Mouse (Mus musculus) left cerebral cortex, adult 8-10 months (tissue): ENCODE data around the gene Clybl. TPM values are rescaled to one million over a fixed set of nuclear protein-coding genes. Genes with fewer than 3 reads are reported as not detected.
A peak's percentile ranks its signal among the peaks of the same experiment; 100 is the strongest.

ENCODE experiments used
- DNase-seq, 2 experiments: peaks; one replicate each; pipeline ENCODE4 v3.0.0; 2022; ENCODE audit warnings: low spot score in 2 of 2
- total RNA-seq, 4 experiments: library from RNA; stranded (reverse); gene quantifications; 2 replicates each; pipeline ENCODE4 v1.2.4; 2022

Clybl gene
- total RNA-seq, 4 experiments from 2014 or later = 25.2 to 32.9 (median 27.3) TPM

DNA sequence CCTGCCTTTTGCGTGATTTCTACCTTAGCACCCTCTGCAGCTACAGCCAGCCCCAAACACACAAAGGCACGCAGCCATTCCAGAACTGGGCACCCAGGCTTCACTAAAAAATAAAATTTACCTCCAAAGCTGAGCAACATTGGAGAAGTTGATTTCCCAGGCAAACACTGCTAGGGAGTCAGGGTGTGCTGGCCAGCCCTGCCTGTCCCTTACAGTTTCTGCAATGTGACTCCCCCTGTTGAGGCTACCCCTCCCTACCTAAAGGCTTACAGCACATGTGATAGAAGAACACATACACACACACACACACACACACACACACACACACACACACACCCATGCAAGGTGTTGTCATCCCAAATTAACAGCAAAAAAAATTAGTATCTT is 232.0 kb downstream of the Clybl start:
- no peak for DNase-seq

DNA sequence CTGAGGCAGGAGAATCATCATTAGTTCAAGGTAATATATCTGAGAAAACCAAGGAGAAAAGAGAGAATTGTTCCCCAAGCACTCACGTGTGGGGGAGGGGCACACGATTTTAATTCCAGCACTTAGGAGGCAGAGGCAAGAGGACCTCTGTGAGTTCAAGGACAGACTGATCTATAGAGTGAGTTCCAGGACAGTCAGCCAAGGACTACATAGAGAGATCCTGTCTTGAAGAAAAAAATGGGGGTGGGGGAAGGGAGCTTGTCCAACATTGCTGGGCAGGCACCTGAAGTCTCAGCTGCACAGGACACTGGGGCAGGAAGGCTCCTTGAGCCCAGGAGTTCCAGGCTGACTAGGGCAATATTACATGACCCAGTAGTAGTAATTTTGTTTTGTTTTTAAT is 233.3 kb downstream of the Clybl start:
- DNase-seq = no peak

DNA sequence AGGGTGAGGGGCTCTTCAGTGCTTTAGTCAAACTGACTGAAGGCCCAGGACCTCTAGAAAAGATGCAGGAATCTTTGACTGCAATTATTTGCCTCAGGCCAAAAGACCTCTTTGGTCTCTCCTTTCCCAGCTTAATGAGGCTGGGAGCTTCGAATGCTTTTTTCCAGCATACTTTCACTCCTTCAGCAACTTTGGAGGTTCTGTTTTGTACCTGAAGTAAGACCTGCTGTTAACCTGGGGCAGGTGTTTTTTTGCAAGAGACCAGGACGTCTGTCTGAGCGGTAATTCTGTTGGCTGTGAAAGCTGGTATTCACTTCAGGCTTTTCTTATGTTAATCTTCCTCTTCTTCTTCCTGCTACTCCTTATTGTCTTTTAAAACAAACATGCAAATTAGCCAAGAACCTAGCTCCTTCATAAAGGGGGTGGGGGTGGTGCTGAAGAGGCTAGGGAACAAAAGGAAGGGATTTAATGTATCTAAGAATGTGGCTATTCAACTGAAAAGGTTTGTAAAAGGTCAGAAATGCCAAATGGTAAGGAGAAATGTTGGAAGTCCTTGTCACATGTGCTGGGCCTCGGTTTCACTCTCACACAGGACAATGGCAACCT is 234.8 kb downstream of the Clybl start:
- no peak for DNase-seq

DNA sequence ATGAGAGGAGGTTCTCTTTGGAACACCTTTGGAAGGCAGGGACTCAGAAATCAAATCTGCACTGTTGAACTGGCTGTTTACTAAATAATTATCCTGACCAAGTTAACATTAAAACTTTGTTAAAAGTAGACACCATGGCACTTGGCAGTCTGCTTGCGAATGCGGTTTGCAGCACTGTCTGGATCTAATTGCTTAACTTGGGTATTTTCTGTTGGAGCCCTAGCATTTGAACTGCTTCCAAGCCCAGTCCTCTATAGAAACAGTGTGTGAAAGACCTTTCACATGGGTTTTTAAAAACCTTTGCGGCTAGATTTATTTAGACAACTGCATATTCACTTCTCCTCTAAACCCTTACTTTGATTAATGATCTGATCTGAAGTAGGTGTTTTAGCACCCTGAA is 242.9 kb downstream of the Clybl start:
- no peak for DNase-seq

DNA sequence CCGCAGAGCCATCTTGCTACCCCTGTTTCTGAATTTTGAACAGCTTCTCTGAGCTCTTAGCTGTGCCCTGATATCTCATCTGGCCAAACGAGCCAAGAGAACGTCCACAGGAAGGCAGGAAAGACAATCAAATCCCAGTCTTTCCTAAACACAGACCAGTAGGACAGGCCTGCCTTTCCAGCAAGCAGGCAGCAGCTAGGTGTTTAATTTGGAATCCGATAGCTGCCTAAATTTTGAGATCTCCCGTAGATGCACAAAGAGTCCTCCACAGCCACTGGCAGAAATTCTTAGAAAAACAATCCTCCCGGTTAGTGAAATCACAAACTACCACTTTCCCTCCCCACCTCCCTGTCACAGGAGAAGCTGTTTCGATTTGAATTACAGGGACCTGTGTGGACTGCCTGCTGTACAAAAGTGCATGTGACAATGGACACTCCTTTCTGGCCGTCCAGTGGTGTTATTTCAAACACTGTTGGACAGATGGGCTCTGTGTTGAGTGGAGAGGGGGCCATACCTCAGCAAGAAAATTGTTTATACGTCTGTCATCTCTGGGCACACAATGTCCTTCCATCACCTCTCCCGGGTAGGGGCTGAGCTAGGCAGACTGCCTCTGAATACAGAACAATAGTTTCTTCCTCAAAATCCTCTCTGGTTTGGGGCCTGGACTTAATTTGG is 245.2 kb downstream of the Clybl start:
- DNase-seq = no peak

DNA sequence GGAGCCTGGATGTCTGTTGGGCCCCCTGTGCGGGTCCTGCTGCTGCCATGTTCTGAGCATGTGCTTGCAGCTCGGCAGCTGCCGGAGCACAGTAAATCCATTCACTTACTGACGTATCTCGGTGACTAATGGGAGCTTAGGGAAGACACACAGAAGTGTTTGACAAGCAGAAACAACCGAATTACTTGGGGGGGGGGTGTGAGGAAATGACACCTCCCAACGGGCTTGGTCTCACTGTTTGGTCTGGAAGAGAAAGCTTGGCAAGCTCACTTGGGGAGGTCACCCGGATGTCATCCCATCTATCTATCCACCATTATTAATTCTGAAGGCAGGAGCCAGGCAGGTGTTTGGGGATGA is 245.7 kb downstream of the Clybl start:
- DNase-seq = no peak

DNA sequence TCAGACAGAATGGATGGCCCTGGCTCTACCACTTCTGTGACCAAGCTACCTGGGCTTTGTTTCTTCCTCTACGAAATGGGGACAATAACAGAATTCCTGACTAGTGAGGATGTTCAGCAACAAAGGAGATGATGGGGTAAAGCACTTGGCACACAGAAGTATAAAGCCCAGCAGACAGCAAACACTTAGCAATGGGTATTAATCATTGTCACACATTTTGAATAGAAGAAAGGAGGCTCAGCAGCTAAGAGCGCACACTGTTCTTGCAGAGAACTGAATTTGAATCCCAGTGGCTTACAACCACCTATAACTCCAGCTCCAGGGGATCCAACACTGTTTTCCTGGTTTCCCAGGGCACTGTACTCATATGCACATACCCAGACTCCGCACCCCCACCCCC is 246.2 kb downstream of the Clybl start:
- no peak for DNase-seq

DNA sequence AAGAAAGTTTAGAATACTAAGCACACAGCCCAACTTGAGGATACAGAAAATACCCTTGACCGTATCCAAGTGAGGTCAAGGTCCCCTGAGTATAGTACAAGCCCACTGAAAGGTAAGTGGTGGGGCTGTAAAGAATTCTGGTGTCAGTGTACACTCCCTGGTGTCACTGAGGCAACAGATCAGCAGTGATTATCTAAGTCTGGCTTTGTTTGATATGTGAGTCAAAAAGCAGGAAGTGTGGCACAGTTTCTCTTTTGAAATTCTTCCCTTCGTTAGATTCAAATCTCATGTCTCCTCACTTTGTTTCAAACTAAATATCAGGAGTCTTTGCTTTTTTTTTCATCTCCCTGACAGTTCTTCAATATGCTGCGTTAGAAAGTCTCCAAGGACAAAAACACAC is 251.1 kb downstream of the Clybl start:
- no peak for DNase-seq

DNA sequence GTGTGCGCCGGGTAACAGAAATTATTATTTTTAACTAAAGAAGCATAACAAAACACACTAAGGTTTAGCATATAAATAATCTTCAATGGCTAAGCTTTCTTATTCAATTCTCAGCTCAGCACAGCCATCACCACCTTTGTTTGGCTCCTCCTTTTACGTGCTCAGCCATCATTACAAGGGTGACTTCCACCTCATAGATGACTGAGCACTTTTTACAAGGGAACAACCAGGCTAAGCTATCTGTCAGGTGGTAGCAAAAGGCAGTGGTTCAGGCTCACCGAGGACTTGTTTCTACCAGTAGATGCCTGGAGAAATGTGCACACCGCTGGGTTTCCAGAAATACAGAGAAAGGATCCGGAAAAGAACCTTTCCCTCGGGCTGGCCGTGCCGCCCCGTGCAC is 252.5 kb downstream of the Clybl start:
- no peak for DNase-seq

DNA sequence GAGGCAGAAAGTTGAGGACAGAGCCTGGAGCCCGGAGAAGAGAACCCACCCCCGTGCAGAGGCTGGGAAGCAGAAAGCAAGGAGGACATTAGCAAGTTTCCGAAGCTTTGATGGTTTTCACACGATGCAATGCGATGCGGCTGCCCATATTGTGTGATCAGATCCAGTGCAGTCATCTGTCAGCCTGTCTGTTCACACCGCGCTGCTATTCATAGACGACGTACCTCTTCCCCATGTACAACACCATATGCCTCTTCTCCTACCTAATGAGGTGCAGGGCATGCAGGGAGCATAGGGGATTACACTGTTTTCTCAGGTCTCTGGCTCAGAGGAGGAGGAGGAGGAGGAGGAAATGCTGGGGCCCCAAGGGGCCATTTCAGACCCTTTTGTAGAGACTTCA is 255.3 kb downstream of the Clybl start:
- DNase-seq = no peak

DNA sequence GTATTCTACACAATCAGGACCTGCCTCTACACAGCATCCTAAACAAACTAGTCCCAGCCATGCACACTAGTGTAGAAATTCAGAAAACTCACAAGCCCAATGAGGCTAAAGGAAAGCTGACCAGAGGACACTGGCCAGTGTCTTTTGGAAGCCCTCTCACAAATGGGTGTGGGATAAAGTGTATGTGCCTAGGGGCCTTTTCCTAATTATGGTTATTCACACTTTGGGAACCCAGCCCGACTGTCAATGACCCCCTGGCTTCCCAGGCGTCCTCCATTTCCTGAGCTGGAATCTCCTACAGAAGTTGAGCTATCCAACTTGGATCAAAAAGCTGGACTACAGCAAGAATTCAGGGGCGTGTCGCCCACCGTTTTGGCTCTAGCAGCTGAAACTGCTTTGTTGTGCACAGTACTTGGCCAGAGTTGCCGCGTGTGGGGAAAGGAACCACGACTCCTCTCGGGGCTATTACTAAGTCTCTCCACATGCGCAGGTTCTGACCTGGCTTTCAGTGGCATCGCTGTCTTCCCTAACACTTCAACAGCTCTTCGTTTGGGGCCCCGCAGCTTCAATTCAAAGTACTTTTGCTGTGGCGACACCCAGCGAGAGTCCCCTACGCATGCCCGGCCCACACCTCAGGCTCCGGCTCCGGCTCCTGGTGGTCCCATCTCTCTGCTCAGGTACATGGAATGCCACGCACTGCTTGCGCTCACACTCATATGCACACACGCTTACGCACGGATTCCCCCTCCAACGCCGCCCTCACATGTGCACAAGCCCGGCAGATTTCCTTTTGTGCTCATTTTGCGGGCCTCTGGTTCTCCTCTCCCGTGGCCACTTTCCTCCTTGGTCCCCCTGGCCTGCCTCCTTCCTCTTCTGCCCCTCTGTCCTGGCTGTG is 268.3 kb downstream of the Clybl start:
- DNase-seq = no peak

DNA sequence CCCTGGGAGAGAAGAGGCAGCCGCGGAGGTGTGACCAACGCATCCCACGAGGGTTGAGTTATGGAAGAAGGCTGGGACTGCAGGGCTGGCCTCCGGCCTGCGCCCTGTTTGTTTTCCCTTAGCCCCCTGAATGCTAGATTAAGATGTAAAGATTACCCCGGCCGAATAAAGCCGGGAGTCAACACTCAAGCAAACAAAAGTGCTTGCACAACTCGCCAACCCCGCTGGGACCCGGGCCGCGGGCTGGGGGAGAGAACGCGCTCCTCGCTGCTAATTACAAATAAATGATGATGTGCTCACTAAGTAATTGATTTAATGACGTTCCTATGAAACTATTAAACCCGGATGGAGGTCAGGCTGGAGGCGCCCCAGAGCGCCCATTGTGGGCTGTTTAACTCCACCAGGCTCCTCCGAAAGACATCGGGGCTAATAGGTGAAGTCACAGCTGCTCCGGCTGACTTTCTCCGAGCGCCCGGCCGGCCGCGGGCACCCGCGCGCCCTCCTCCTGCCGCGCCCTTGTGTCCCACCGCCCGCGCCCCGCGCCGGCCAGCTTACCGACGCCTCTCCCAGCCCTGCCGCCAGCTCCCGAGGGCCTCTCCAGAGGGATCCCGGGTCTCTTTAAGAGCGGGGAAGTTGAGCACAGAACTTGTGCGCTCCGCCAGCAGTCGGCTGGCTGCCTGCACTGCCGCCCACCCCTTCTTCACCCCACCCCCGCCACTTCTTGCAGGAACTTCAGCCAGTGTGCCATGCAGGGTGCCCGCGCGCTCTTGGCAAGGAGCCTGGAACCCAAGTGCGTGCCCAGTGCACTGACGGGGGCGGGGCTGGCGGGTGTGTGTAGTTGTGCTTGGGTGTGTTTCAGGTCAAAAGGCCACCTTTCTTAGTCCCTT is 269.2 kb downstream of the Clybl start, which contains the start of gene Gm5089:
Gene Gm5089, minus strand, starts transcription at position 620 of the 887 bp plus-strand sequence.
- DNase-seq = peak in 1 of 2 experiments; percentile 44

DNA sequence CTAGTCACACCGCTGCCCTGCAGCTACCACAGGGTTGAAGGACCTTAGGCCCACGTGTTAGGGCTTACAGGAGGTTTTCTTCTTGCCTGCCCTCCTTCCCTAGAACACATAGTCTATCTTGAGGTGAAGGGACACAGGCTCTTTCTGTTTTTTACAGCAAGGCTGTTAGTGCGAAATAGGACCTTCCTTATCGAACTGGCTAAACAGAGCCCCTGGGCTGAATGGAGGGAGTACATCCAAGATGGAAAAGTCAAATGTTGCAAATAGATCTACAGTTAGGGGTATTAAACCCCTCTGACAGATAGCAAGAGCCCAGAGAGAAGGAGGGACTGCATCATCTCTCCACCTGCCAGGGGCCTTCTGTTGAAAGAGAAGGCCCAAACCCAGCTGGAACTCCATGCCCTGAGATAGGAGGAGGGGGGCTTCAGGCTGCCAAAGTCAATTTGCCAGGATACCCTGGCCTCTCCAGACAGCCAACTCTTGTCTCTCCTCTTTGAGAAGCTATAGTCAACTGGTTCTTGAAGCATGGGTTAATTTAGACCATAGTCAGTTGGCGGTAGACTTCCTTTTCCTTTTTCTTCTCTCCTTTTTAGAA is 270.1 kb downstream of the Clybl start:
- DNase-seq = no peak

Other genes starting within 250 kb of the Clybl start
- 1 to 10 TPM in 2 of 4 experiments, under 1 TPM in 2; 0.44 to 2.6 (median 1.2) TPM for gene Gpr183, start 216.5 kb upstream of the Clybl start, total RNA-seq
- under 1 TPM in 1 of 4 experiments, not detected in 3; 0.44 TPM for gene Timm8a2, start 147.0 kb upstream of the Clybl start, total RNA-seq
- gene Tm9sf2, start 74.7 kb upstream of the Clybl start, total RNA-seq = 100 to 1,000 TPM; 104 to 118 (median 107) TPM